Mouse (Mus musculus): ENCODE data around the gene Gabpb2.

- no peak for TF ChIP-seq MAX (IDR thresholded peaks at IDR 0.05; ENCODE audit: low read depth)
- TF ChIP-seq POLR2A (IDR thresholded peaks at IDR 0.05; ENCODE audit: insufficient read length, low read depth) = no peak
- no peak for TF ChIP-seq CEBPB (IDR thresholded peaks at IDR 0.05; ENCODE audit: insufficient read depth, poor library complexity, severe bottlenecking)
- no peak for TF ChIP-seq SRF (IDR thresholded peaks at IDR 0.05; ENCODE audit: control insufficient read depth, insufficient read length, low read depth)
- TF ChIP-seq REST (IDR thresholded peaks at IDR 0.05; ENCODE audit: insufficient read depth, insufficient read length) = no peak
- TF ChIP-seq MYOD1 (IDR thresholded peaks at IDR 0.05; ENCODE audit: control insufficient read depth in 1 of 3, insufficient read length in 2 of 3, low read depth in 2 of 3) = no peak
- no peak for TF ChIP-seq E2F4 (IDR thresholded peaks at IDR 0.05; ENCODE audit: insufficient read depth)
Observed at GRCm38 (mm10) chr3:95239022-95239421, 21.3 kb upstream of the Gabpb2 start.

Data from myocyte (in vitro differentiated cells).